Mouse (Mus musculus) hindbrain, embryonic 16.5 days (tissue): ENCODE results near the gene Cby1. TPM values are rescaled to one million over a fixed set of nuclear protein-coding genes. Genes with fewer than 3 reads are reported as not detected.

ENCODE experiments used
- ATAC-seq: fragments of 200-750 bp; cut with Nextera tagmentation; 2 replicates; pipeline ENCODE4 v1.8.0; 2017; ENCODE audit warnings: moderate TSS enrichment, moderate library complexity
- H3K27ac ChIP-seq: fragments of 300-500 bp; sonication (generic); 2 replicates; pipeline ENCODE4 v1.5.1; 2014; ENCODE audit warnings: low read depth, mild to moderate bottlenecking, control low read depth, low read length, moderate library complexity
- H3K27me3 ChIP-seq: fragments of 300-500 bp; sonication (generic); replicated peaks from 2 replicates; pipeline ENCODE4 v1.6.1; 2014; ENCODE audit warnings: low read length; ENCODE audit not compliant: control insufficient read depth, insufficient read depth
- H3K36me3 ChIP-seq: fragments of 300-500 bp; sonication (generic); 2 replicates; pipeline ENCODE4 v1.6.1; 2014; ENCODE audit warnings: mild to moderate bottlenecking, low read length, moderate library complexity, mixed read lengths; ENCODE audit not compliant: control insufficient read depth, insufficient read depth
- H3K4me1 ChIP-seq: fragments of 300-500 bp; sonication (generic); 2 replicates; pipeline ENCODE4 v1.6.1; 2014; ENCODE audit warnings: low read depth, low read length; ENCODE audit not compliant: control insufficient read depth, insufficient read depth
- H3K4me2 ChIP-seq: fragments of 300-500 bp; sonication (generic); 2 replicates; pipeline ENCODE4 v1.6.1; 2014; ENCODE audit warnings: mild to moderate bottlenecking, low read length, control low read depth, moderate library complexity
- H3K4me3 ChIP-seq: fragments of 300-500 bp; sonication (generic); 2 replicates; pipeline ENCODE4 v1.5.1; 2014; ENCODE audit warnings: mild to moderate bottlenecking, low read length, control low read depth, moderate library complexity
- H3K9ac ChIP-seq: fragments of 300-500 bp; sonication (generic); 2 replicates; pipeline ENCODE4 v1.6.1; 2014; ENCODE audit warnings: low read depth, mild to moderate bottlenecking, control low read depth, low read length, moderate library complexity
- H3K9me3 ChIP-seq: fragments of 300-500 bp; sonication (generic); 2 replicates; pipeline ENCODE4 v1.6.1; 2014; ENCODE audit warnings: mild to moderate bottlenecking, low read length, moderate library complexity; ENCODE audit not compliant: control insufficient read depth
- WGBS: fragments of 180-500 bp; shearing (Covaris S2); extraction: QIAGEN DNeasy Blood & Tissue Kit; methylation state at CpG from one replicate; pipeline ENCODE4 v1.1.7; 2014; 5-methylcytosine and 5-hydroxymethylcytosine counted together
- polyA plus RNA-seq: library from polyadenylated mRNA; unstranded; fragments of >200 nt; fragmentation: Nextera tagmentation; extraction: Ambion mirVana; gene quantifications from 2 replicates; pipeline ENCODE4 v1.2.1, GENCODE M21; 2015

The Cby1 gene
- polyA plus RNA-seq, 1 experiment from 2014 or later, result 101 TPM

GRCm38 (mm10) chr15:79685141-79685641 is 26.2 kb downstream of the Cby1 start:
- ATAC-seq, result no peak
- 50% methylated on average over 6 of the region's 6 CpGs for WGBS
- no peak overlapping the region for H3K27ac ChIP-seq
- H3K4me3 ChIP-seq, result peak overlapping the region; percentile 68
- H3K27me3 ChIP-seq, result no peaks in the 10 kb centered on the region
- H3K9ac ChIP-seq, result peak overlapping the region; percentile 93
- H3K36me3 ChIP-seq, result no peaks in the 10 kb centered on the region
- H3K4me1 ChIP-seq, result peaks cover 55% of the 10 kb centered on the region
- no peaks in the 10 kb centered on the region for H3K9me3 ChIP-seq
- H3K4me2 ChIP-seq, result peak overlapping the region; percentile 88

GRCm38 (mm10) chr15:79686046-79686869 is 27.3 kb downstream of the Cby1 start:
- Histone ChIP-seq H3K27ac (no peak overlapping the region), H3K4me3 (peak overlapping the region; percentile 68), H3K36me3 (no peaks in the 10 kb centered on the region), H3K9me3 (no peaks in the 10 kb centered on the region), H3K4me2 (peak overlapping the region; percentile 88), H3K4me1 (peaks cover 51% of the 10 kb centered on the region), H3K9ac (peak overlapping the region; percentile 93), H3K27me3 (no peaks in the 10 kb centered on the region)
- no peak for ATAC-seq
- WGBS, result 12% methylated on average over 15 of the region's 15 CpGs

- Histone ChIP-seq H3K36me3 (no peaks in the 10 kb centered on the region), H3K27me3 (no peaks in the 10 kb centered on the region), H3K27ac (peak overlapping the region; percentile 95), H3K9me3 (no peaks in the 10 kb centered on the region), H3K4me3 (peak overlapping the region; percentile 68), H3K4me2 (peak overlapping the region; percentile 88), H3K9ac (peak overlapping the region; percentile 93), H3K4me1 (peaks cover 56% of the 10 kb centered on the region)
- no peak for ATAC-seq
- under 1% methylated on average over 28 of the region's 33 CpGs for WGBS
Observed at GRCm38 (mm10) chr15:79687175-79687574, 28.2 kb downstream of the Cby1 start.

GRCm38 (mm10) chr15:79687646-79688267 is 28.8 kb downstream of the Cby1 start, which contains the start of gene Josd1:
TSS of gene Josd1 (minus strand) at chr15:79687919.
- H3K4me3 ChIP-seq, result peak within 1 kb of the TSS; percentile 68
- H3K36me3 ChIP-seq, result no peaks in the 10 kb centered on the region
- H3K27me3 ChIP-seq, result no peaks in the 10 kb centered on the region
- WGBS, result under 1% methylated on average over 55 of the region's 72 CpGs
- no peaks in the 10 kb centered on the region for H3K9me3 ChIP-seq
- peaks cover 60% of the 10 kb centered on the region for H3K4me1 ChIP-seq
- peak within 1 kb of the TSS; percentile 95 for H3K27ac ChIP-seq
- H3K9ac ChIP-seq, result peak within 1 kb of the TSS; percentile 93
- ATAC-seq, result peak; percentile 62
- peak within 1 kb of the TSS; percentile 88 for H3K4me2 ChIP-seq

- Histone ChIP-seq H3K27ac (peak overlapping the region; percentile 95), H3K9ac (peak overlapping the region; percentile 93), H3K4me2 (peak overlapping the region; percentile 88), H3K4me3 (peak overlapping the region; percentile 68), H3K27me3 (no peaks in the 10 kb centered on the region), H3K9me3 (no peaks in the 10 kb centered on the region), H3K36me3 (no peaks in the 10 kb centered on the region), H3K4me1 (peaks cover 54% of the 10 kb centered on the region)
- 6% methylated on average over 8 of the region's 8 CpGs for WGBS
- ATAC-seq, result no peak
Observed at GRCm38 (mm10) chr15:79688268-79688956, 29.4 kb downstream of the Cby1 start.

GRCm38 (mm10) chr15:79689662-79690425 is 30.8 kb downstream of the Cby1 start:
- H3K27me3 ChIP-seq, result no peaks in the 10 kb centered on the region
- no peak for ATAC-seq
- H3K4me1 ChIP-seq, result peaks cover 40% of the 10 kb centered on the region
- peak overlapping the region; percentile 45; the same call in 1 of the 2 replicates for H3K9ac ChIP-seq
- peak overlapping the region; percentile 49 for H3K27ac ChIP-seq
- peak overlapping the region; percentile 94 for H3K4me3 ChIP-seq
- H3K9me3 ChIP-seq, result no peaks in the 10 kb centered on the region
- peak overlapping the region; percentile 79 for H3K4me2 ChIP-seq
- WGBS, result 14% methylated on average over 24 of the region's 24 CpGs
- no peaks in the 10 kb centered on the region for H3K36me3 ChIP-seq

GRCm38 (mm10) chr15:79690426-79691022 is 31.5 kb downstream of the Cby1 start, which contains the start of gene Gtpbp1:
TSS of gene Gtpbp1 (plus strand) at chr15:79690845.
- Histone ChIP-seq H3K4me3 (peak within 1 kb of the TSS; percentile 94), H3K27ac (peak within 1 kb of the TSS; percentile 91), H3K36me3 (no peaks in the 10 kb centered on the region), H3K4me2 (peak within 1 kb of the TSS; percentile 82), H3K9me3 (no peaks in the 10 kb centered on the region), H3K4me1 (peaks cover 33% of the 10 kb centered on the region), H3K9ac (peak within 1 kb of the TSS; percentile 90), H3K27me3 (no peaks in the 10 kb centered on the region)
- under 1% methylated on average over 45 of the region's 45 CpGs for WGBS
- ATAC-seq, result peak; percentile 98

GRCm38 (mm10) chr15:79691023-79691508 is 32.1 kb downstream of the Cby1 start:
- no peaks in the 10 kb centered on the region for H3K36me3 ChIP-seq
- H3K4me3 ChIP-seq, result peak overlapping the region; percentile 94
- H3K4me2 ChIP-seq, result peak overlapping the region; percentile 82
- H3K9me3 ChIP-seq, result no peaks in the 10 kb centered on the region
- H3K9ac ChIP-seq, result peak overlapping the region; percentile 90
- WGBS, result under 1% methylated on average over 37 of the region's 53 CpGs
- peak overlapping the region; percentile 91 for H3K27ac ChIP-seq
- ATAC-seq, result peak; percentile 7
- H3K27me3 ChIP-seq, result no peaks in the 10 kb centered on the region
- peaks cover 28% of the 10 kb centered on the region for H3K4me1 ChIP-seq
